Mouse (Mus musculus): ENCODE data around the gene Mamld1.

DNA sequence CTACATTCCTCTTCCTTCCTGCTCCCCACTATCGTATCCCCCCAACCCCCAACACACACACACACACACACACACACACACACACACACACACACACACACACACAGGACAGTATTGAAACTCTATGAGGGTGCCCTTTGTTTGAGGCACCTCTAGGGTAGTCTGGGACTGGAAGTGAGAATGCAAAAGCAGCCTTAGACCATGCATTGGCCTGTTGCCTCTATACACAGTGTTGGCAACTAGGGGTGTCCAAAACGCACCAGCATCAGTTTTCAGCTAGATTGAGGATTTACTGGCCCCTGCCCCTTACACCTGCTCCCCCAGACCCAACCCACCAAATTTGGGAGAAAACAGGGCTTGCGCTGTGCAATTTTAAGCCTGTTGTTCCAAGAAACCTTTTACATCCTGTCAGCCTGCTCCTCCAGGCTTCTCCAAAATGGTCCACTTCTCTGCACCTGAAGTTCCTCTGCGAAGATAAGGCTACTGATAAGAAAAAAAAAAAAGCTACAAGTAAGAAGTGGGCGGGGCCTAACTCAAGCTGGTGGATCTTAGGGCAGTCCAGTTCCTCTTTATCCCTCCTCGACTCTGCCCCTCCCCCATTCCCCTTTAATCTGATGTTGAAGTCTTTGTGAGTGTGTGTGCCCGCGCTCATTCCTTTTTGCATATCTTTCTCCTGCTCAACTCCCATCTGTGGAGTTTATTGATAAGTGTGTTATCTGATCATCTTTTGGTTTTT is 2.6 kb downstream of the Mamld1 start:
- TF ChIP-seq CTCF (IDR thresholded peaks at IDR 0.05; ENCODE audit: extremely low read depth, insufficient read depth, low read length) = no peak
- no peak for TF ChIP-seq POLR2A (IDR thresholded peaks at IDR 0.05; ENCODE audit: extremely low read depth, insufficient read depth, low read length)

Data from cortical plate, adult 2 months (tissue).